Mouse (Mus musculus): ENCODE measurements around the gene Dnajc24. TPM values are rescaled to one million over a fixed set of nuclear protein-coding genes. Genes with fewer than 3 reads are reported as not detected.

Dnajc24 gene
- polyA plus RNA-seq, 1 experiment: 9.6 TPM

DNA sequence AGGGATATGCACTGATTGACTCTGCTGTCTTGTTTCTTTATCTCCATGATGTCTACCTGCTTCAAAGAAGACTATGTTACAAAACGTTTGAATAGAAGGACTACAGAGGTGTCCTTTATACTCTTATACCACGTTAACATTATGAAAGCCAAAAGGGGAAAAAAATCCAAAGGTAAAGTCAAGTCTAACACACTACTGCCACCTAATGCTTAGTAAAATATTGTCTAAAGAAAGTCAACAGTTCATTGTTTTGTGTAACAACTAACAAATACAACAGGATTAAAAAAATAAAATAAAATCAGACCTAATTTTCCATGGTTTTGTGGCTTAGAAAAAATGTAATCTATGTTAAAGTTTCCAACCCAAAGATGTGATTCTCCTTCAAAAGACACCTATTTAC lies 15.3 kb downstream of the Dnajc24 start:
- TF ChIP-seq CTCF (IDR thresholded peaks at IDR 0.05; ENCODE audit: control insufficient read depth, insufficient read depth, insufficient replicate concordance, low read depth, low read length) (no peak), POLR2A (IDR thresholded peaks at IDR 0.05; ENCODE audit: control insufficient read depth, low read depth, low read length) (no peak)
- Histone ChIP-seq H3K4me1 (ENCODE audit: control insufficient read depth, insufficient read depth, low read length) (no peaks in the 10 kb centered on the region), H3K4me3 (ENCODE audit: control insufficient read depth, low read depth, low read length) (no peak overlapping the region)

DNA sequence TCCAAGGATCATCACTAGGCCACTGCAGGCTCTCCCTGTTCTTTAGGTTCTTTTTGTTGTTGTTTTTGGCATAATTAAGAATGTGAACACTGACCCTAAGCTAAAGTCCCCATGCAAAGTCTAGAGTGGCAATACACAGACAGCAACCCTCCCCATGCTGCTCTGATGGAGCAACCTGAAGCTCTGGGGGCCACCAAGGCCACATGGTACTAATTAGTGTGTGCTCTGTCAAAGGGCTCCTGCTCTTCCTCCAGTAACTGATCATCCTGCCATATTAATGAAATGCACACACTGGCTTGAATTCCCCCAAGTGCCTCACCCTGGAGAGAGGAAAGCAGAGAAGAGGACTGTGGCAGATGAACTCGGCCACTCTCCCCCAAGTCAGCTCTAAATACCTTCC lies 16.2 kb downstream of the Dnajc24 start:
- H3K4me3 ChIP-seq (ENCODE audit: control insufficient read depth, low read depth, low read length): no peak overlapping the region
- H3K27ac ChIP-seq (ENCODE audit: control insufficient read depth, insufficient read depth, low read depth, low read length): no peak overlapping the region
- TF ChIP-seq POLR2A (IDR thresholded peaks at IDR 0.05; ENCODE audit: control insufficient read depth, low read depth, low read length) (no peak), CTCF (IDR thresholded peaks at IDR 0.05; ENCODE audit: control insufficient read depth, insufficient read depth, insufficient replicate concordance, low read depth, low read length) (no peak)
- H3K27me3 ChIP-seq (ENCODE audit: control insufficient read depth, insufficient read depth, low read length): no peaks in the 10 kb centered on the region
- H3K4me1 ChIP-seq (ENCODE audit: control insufficient read depth, insufficient read depth, low read length): no peaks in the 10 kb centered on the region
- no peaks in the 10 kb centered on the region for H3K36me3 ChIP-seq (ENCODE audit: control insufficient read depth, insufficient read depth, low read length)

More for the DNA sequence above, 15.3 kb downstream of the Dnajc24 start:
- H3K27ac ChIP-seq (ENCODE audit: control insufficient read depth, insufficient read depth, low read depth, low read length): no peak overlapping the region
- H3K27me3 ChIP-seq (ENCODE audit: control insufficient read depth, insufficient read depth, low read length): no peaks in the 10 kb centered on the region
- no peaks in the 10 kb centered on the region for H3K36me3 ChIP-seq (ENCODE audit: control insufficient read depth, insufficient read depth, low read length)

DNA sequence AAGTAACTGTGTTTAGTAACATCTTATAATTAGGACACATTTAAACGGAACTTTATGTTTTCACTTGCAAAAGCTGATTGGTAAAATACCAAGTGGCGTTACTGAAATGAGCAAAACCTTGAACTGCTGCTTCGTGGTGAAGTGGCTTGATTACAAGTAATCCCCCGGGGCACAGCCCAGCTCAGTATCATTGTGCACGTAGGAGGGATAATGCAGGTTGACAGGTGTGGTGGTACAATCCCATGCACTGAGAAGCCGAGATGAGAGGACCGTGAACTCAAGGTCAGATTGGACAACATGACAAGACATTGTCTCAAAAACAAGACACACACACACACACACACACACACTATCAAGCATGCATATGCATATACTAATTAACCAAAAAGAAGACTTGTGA lies 18.1 kb downstream of the Dnajc24 start:
- Histone ChIP-seq H3K4me1 (ENCODE audit: control insufficient read depth, insufficient read depth, low read length) (no peaks in the 10 kb centered on the region), H3K4me3 (ENCODE audit: control insufficient read depth, low read depth, low read length) (no peak overlapping the region), H3K27me3 (ENCODE audit: control insufficient read depth, insufficient read depth, low read length) (no peaks in the 10 kb centered on the region), H3K36me3 (ENCODE audit: control insufficient read depth, insufficient read depth, low read length) (no peaks in the 10 kb centered on the region), H3K27ac (ENCODE audit: control insufficient read depth, insufficient read depth, low read depth, low read length) (no peak overlapping the region)
- TF ChIP-seq CTCF (IDR thresholded peaks at IDR 0.05; ENCODE audit: control insufficient read depth, insufficient read depth, insufficient replicate concordance, low read depth, low read length): no peak
- no peak for TF ChIP-seq POLR2A (IDR thresholded peaks at IDR 0.05; ENCODE audit: control insufficient read depth, low read depth, low read length)

DNA sequence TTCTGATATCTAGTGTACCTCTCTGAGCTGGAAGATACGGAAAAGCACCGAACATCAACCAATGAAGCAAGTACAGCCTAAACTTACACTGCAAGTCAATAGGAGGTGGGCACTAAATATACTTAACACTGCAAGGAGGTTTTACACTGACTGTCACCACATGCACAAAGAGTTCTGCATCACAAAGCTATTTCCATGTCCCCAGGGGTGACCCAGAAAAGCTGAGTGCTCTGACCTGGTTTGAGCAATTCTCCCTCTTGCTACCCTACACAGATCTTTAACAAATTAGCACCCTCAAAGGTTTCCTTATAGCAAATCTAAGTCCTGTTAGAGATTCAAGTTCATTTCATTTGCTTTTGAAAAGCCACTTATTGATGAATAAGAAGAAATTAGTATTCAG lies 25.3 kb downstream of the Dnajc24 start:
- Histone ChIP-seq H3K4me3 (ENCODE audit: control insufficient read depth, low read depth, low read length) (no peak overlapping the region), H3K36me3 (ENCODE audit: control insufficient read depth, insufficient read depth, low read length) (no peaks in the 10 kb centered on the region), H3K4me1 (ENCODE audit: control insufficient read depth, insufficient read depth, low read length) (no peaks in the 10 kb centered on the region), H3K27ac (ENCODE audit: control insufficient read depth, insufficient read depth, low read depth, low read length) (no peak overlapping the region), H3K27me3 (ENCODE audit: control insufficient read depth, insufficient read depth, low read length) (no peaks in the 10 kb centered on the region)
- no peak for TF ChIP-seq POLR2A (IDR thresholded peaks at IDR 0.05; ENCODE audit: control insufficient read depth, low read depth, low read length)
- TF ChIP-seq CTCF (IDR thresholded peaks at IDR 0.05; ENCODE audit: control insufficient read depth, insufficient read depth, insufficient replicate concordance, low read depth, low read length): no peak

DNA sequence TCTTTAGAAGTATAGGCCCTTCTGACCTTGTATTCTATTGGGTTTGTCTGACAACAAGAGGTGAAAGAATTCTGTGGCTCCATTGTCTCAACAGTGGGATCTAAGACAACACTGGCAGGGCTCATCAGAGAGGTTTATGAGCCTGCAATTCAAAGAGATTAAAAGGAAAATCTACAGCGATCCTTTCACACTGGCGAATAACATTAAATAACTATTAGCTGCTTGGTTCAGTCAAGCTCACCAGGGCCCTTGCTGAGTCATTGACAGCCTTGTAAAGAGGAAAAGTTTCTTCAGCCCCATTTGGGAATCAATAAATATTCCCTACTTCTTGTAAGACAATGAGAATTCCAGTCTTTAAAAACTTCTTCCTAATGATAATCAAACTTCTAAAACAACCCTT lies 29.4 kb downstream of the Dnajc24 start:
- TF ChIP-seq CTCF (IDR thresholded peaks at IDR 0.05; ENCODE audit: control insufficient read depth, insufficient read depth, insufficient replicate concordance, low read depth, low read length): no peak
- TF ChIP-seq POLR2A (IDR thresholded peaks at IDR 0.05; ENCODE audit: control insufficient read depth, low read depth, low read length): no peak
- no peaks in the 10 kb centered on the region for H3K27me3 ChIP-seq (ENCODE audit: control insufficient read depth, insufficient read depth, low read length)
- no peaks in the 10 kb centered on the region for H3K4me1 ChIP-seq (ENCODE audit: control insufficient read depth, insufficient read depth, low read length)
- no peaks in the 10 kb centered on the region for H3K36me3 ChIP-seq (ENCODE audit: control insufficient read depth, insufficient read depth, low read length)
- no peak overlapping the region for H3K4me3 ChIP-seq (ENCODE audit: control insufficient read depth, low read depth, low read length)
- H3K27ac ChIP-seq (ENCODE audit: control insufficient read depth, insufficient read depth, low read depth, low read length): no peak overlapping the region

DNA sequence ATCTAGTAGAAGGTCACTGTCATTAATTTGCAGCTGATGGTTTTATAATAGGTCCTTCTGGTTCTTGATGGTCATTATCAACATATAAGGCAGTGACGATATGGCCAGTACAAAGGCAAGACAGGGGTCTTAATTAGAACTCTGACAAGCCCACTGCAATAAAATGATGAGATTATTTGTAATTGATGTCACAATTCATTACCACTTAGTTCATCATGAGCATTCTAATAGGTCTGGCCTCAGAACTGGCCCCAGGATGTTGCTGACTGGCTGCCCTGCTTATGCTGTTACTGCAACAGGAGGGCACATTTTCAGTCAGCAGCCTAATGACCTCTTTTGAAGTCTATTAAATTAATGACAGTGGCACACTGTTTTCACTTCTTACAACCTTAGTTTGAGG lies 39.9 kb downstream of the Dnajc24 start:
- no peak overlapping the region for H3K27ac ChIP-seq (ENCODE audit: control insufficient read depth, insufficient read depth, low read depth, low read length)
- H3K27me3 ChIP-seq (ENCODE audit: control insufficient read depth, insufficient read depth, low read length): no peaks in the 10 kb centered on the region
- H3K36me3 ChIP-seq (ENCODE audit: control insufficient read depth, insufficient read depth, low read length): no peaks in the 10 kb centered on the region; the same call in 1 of the 2 replicates
- no peaks in the 10 kb centered on the region for H3K4me1 ChIP-seq (ENCODE audit: control insufficient read depth, insufficient read depth, low read length)
- TF ChIP-seq CTCF (IDR thresholded peaks at IDR 0.05; ENCODE audit: control insufficient read depth, insufficient read depth, insufficient replicate concordance, low read depth, low read length): no peak
- TF ChIP-seq POLR2A (IDR thresholded peaks at IDR 0.05; ENCODE audit: control insufficient read depth, low read depth, low read length): no peak
- no peak overlapping the region for H3K4me3 ChIP-seq (ENCODE audit: control insufficient read depth, low read depth, low read length)

DNA sequence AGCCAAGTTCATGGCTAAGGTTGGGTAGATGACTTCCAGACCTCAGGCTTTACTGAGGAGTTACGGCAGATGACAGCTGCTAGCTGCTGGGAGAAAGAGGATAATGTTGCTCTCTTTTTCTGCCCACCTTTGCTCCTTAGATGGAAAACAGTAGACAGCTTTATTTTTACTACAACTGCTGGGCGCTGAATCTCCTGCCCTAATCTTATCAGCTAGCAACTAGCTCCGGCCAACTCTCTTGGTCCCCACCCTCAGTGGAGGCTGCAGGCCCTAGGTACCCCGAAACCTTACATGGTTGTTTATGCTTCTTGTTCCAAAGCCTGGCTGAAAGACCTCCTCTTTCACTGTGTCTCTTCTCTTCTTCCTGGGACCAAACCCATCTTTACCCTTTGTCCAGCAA lies 49.5 kb downstream of the Dnajc24 start:
- TF ChIP-seq CTCF (IDR thresholded peaks at IDR 0.05; ENCODE audit: control insufficient read depth, insufficient read depth, insufficient replicate concordance, low read depth, low read length): no peak
- no peak for TF ChIP-seq POLR2A (IDR thresholded peaks at IDR 0.05; ENCODE audit: control insufficient read depth, low read depth, low read length)
- Histone ChIP-seq H3K27me3 (ENCODE audit: control insufficient read depth, insufficient read depth, low read length) (no peaks in the 10 kb centered on the region), H3K36me3 (ENCODE audit: control insufficient read depth, insufficient read depth, low read length) (no peaks in the 10 kb centered on the region), H3K27ac (ENCODE audit: control insufficient read depth, insufficient read depth, low read depth, low read length) (no peak overlapping the region), H3K4me3 (ENCODE audit: control insufficient read depth, low read depth, low read length) (no peak overlapping the region), H3K4me1 (ENCODE audit: control insufficient read depth, insufficient read depth, low read length) (no peaks in the 10 kb centered on the region)

DNA sequence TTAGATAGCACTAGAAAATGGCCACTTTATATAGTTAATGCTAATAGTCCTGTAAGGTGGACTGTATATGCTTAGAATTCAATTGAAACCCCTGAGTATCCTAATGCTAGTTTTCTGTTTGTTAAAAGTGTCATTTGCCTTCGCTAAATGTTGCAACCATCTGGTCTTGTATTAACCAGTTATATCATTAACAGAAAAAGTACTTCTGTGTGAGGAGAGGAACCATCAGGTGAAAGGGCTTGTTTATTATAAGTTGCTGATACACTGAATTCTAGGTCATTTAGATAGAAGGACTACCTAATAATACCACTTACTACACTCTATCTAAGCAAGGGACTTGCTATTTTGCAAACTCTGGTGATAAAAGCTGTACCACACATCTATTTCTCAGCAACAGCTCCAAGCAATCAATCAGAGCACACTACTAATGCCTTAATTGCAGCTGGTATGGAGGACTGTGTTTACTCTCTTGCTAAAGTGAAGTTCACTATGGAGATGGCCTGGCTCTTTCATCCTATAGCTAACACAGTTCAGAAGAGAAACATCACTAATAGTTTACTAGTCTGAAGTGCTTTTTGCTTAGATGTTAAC lies 51.9 kb downstream of the Dnajc24 start:
- H3K27me3 ChIP-seq (ENCODE audit: control insufficient read depth, insufficient read depth, low read length): no peaks in the 10 kb centered on the region
- H3K4me3 ChIP-seq (ENCODE audit: control insufficient read depth, low read depth, low read length): no peak overlapping the region
- no peaks in the 10 kb centered on the region for H3K36me3 ChIP-seq (ENCODE audit: control insufficient read depth, insufficient read depth, low read length)
- TF ChIP-seq CTCF (IDR thresholded peaks at IDR 0.05; ENCODE audit: control insufficient read depth, insufficient read depth, insufficient replicate concordance, low read depth, low read length) (no peak), POLR2A (IDR thresholded peaks at IDR 0.05; ENCODE audit: control insufficient read depth, low read depth, low read length) (no peak)
- no peaks in the 10 kb centered on the region for H3K4me1 ChIP-seq (ENCODE audit: control insufficient read depth, insufficient read depth, low read length)
- H3K27ac ChIP-seq (ENCODE audit: control insufficient read depth, insufficient read depth, low read depth, low read length): no peak overlapping the region

Measured in testis, adult 2 months (tissue).